ENCODE assay signal across 17 mouse cellular contexts in the genomic region with DNA sequence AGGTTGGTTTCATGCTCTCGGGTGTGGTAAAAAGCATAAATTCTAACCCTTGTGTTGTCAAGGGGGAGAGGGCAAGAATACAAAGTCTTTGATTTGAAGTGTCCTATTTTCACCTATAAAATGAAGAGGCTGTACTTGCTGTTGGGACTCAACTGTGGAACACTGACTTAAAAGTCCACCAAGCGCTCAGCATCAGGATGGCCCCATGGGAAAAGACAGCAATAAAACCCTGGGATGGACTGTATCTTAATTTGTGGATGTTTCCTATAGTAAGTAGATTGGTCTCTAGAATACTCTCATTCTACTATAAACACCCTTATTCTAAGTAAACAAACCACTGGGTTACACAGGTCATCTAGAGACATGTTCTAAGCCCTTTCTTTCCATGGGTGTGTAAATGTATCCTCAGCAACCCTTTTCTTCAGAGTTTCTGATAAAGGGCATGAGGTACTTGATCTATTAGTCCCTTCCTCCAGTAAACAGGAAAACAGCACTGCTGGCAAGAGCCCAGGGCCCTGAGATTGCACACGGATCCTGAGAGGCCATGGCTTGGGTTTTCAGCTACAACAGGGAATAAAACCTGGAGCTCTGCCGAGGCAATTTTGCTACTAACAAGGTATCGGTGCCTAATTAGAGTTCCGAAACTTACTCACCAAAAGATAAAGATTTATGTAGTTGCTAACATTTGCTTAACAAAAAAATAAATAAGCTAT. TPM values are rescaled to one million over a fixed set of nuclear protein-coding genes. Genes with fewer than 3 reads are reported as not detected.
A peak's percentile ranks its signal among the peaks of the same experiment; 100 is the strongest.
DNase-seq lines count a peak whose midpoint lies in the region; ATAC-seq and TF ChIP-seq lines count a peak whose summit lies in the region.
"Had no signal": no experiment of that assay in that cellular context is flagged by ENCODE, and none has a peak within 500 bp of the region (broad histone marks: within the 10 kb centered on the region; RNA-seq: fewer than 3 reads in every experiment).

No protein-coding gene starts in this region.

- ATAC-seq in forebrain, embryonic 12.5 days (ENCODE audit: low FRiP score): no peak
- no peak for ATAC-seq in forebrain, postnatal 0 days
- no peak for ATAC-seq in kidney, embryonic 16.5 days (ENCODE audit: low FRiP score, low TSS enrichment)
- no peak for ATAC-seq in midbrain, embryonic 12.5 days (ENCODE audit: low FRiP score, low read depth)
- no peak for ATAC-seq in midbrain, postnatal 0 days (ENCODE audit: low FRiP score)
- no peak for ATAC-seq in hindbrain, embryonic 14.5 days (ENCODE audit: low FRiP score)

- TF ChIP-seq CTCF in forebrain, postnatal 0 days (IDR thresholded peaks at IDR 0.05; ENCODE audit: low read depth): no peak
- no peak for TF ChIP-seq CTCF in midbrain, postnatal 0 days (IDR thresholded peaks at IDR 0.05)

- no peaks in the 10 kb centered on the region for H3K9me3 ChIP-seq in forebrain, embryonic 12.5 days
- no peaks in the 10 kb centered on the region for H3K9me3 ChIP-seq in forebrain, postnatal 0 days (ENCODE audit: low read length)
- no peaks in the 10 kb centered on the region for H3K9me3 ChIP-seq in kidney, embryonic 16.5 days (ENCODE audit: low read length)
- H3K9me3 ChIP-seq in midbrain, embryonic 12.5 days: no peaks in the 10 kb centered on the region
- no peaks in the 10 kb centered on the region for H3K9me3 ChIP-seq in midbrain, postnatal 0 days (ENCODE audit: low read length)
- no peaks in the 10 kb centered on the region for H3K9me3 ChIP-seq in hindbrain, embryonic 14.5 days (ENCODE audit: control insufficient read depth, low read length)
- H3K9me3 ChIP-seq: embryonic facial prominence, embryonic 15.5 days; limb, embryonic 15.5 days had no signal

- no peak overlapping the region for H3K4me2 ChIP-seq in forebrain, embryonic 12.5 days
- H3K4me2 ChIP-seq in forebrain, postnatal 0 days (ENCODE audit: low read depth): no peak overlapping the region
- H3K4me2 ChIP-seq in kidney, embryonic 16.5 days (replicated peaks; ENCODE audit: low read depth, low read length): no peak overlapping the region
- 0 out of 2 replicates have a peak overlapping the region, but pooled peaks have one; percentile 11 for H3K4me2 ChIP-seq in midbrain, embryonic 12.5 days (replicated peaks)
- no peak overlapping the region for H3K4me2 ChIP-seq in midbrain, postnatal 0 days (ENCODE audit: low read depth, low read length, poor library complexity, severe bottlenecking)
- no peak overlapping the region for H3K4me2 ChIP-seq in hindbrain, embryonic 14.5 days (replicated peaks)
- H3K4me2 ChIP-seq: embryonic facial prominence, embryonic 15.5 days; heart, embryonic 11.5 days; limb, embryonic 15.5 days had no signal

- no peak for DNase-seq in forebrain, postnatal 0 days
- no peak for DNase-seq in kidney, adult 11 months
- DNase-seq in midbrain, postnatal 0 days (ENCODE audit: low spot score): no peak
- DNase-seq in hindbrain, embryonic 14.5 days (ENCODE audit: low spot score): no peak
- DNase-seq in frontal cortex, postnatal 36 days (ENCODE audit: low spot score in 2 of 2): no peak
- DNase-seq: cerebellum, adult 11-12 months; gastrocnemius, postnatal 14 days; kidney, adult 9 months; layer of hippocampus, adult 9-11 months; lung, adult 2 months; thymus, postnatal 25 days had no signal

- H3K9ac ChIP-seq in forebrain, embryonic 12.5 days: no peak overlapping the region
- no peak overlapping the region for H3K9ac ChIP-seq in forebrain, postnatal 0 days
- no peak overlapping the region for H3K9ac ChIP-seq in kidney, embryonic 16.5 days (replicated peaks; ENCODE audit: low read length)
- no peak overlapping the region; the same call in 1 of the 2 replicates for H3K9ac ChIP-seq in midbrain, embryonic 12.5 days (replicated peaks)
- no peak overlapping the region for H3K9ac ChIP-seq in midbrain, postnatal 0 days (replicated peaks; ENCODE audit: low read length, poor library complexity, severe bottlenecking)
- no peak overlapping the region for H3K9ac ChIP-seq in hindbrain, embryonic 14.5 days
- H3K9ac ChIP-seq: embryonic facial prominence, embryonic 15.5 days; limb, embryonic 15.5 days had no signal

- H3K4me3 ChIP-seq in forebrain, embryonic 12.5 days (replicated peaks): no peak overlapping the region
- H3K4me3 ChIP-seq in forebrain, postnatal 0 days (ENCODE audit: low read depth, low read length): no peak overlapping the region
- H3K4me3 ChIP-seq in kidney, embryonic 16.5 days (ENCODE audit: low read length): no peak overlapping the region
- H3K4me3 ChIP-seq in midbrain, embryonic 12.5 days: no peak overlapping the region
- H3K4me3 ChIP-seq in midbrain, postnatal 0 days (ENCODE audit: low read depth, low read length): no peak overlapping the region
- H3K4me3 ChIP-seq in hindbrain, embryonic 14.5 days (replicated peaks; ENCODE audit: low read length): no peak overlapping the region
- H3K4me3 ChIP-seq: embryonic facial prominence, embryonic 15.5 days; limb, embryonic 15.5 days had no signal

- H3K27ac ChIP-seq in forebrain, embryonic 12.5 days: peak overlapping the region; percentile 50; the same call in 1 of the 2 replicates
- no peak overlapping the region for H3K27ac ChIP-seq in forebrain, postnatal 0 days (ENCODE audit: low read depth, low read length)
- peak overlapping the region; percentile 38; the same call in 1 of the 2 replicates for H3K27ac ChIP-seq in kidney, embryonic 16.5 days (ENCODE audit: low read length)
- peak overlapping the region; percentile 66 for H3K27ac ChIP-seq in midbrain, embryonic 12.5 days (replicated peaks)
- H3K27ac ChIP-seq in midbrain, postnatal 0 days (ENCODE audit: low read depth, low read length): no peak overlapping the region
- H3K27ac ChIP-seq in hindbrain, embryonic 14.5 days: peak overlapping the region; percentile 8; the same call in 1 of the 2 replicates
- H3K27ac ChIP-seq: embryonic facial prominence, embryonic 15.5 days; limb, embryonic 15.5 days had no signal

- H3K27me3 ChIP-seq in forebrain, embryonic 12.5 days: no peaks in the 10 kb centered on the region
- H3K27me3 ChIP-seq in forebrain, postnatal 0 days (ENCODE audit: insufficient read depth, low read length): no peaks in the 10 kb centered on the region
- H3K27me3 ChIP-seq in kidney, embryonic 16.5 days (ENCODE audit: insufficient read depth, low read length): no peaks in the 10 kb centered on the region
- no peaks in the 10 kb centered on the region for H3K27me3 ChIP-seq in midbrain, embryonic 12.5 days
- no peaks in the 10 kb centered on the region for H3K27me3 ChIP-seq in midbrain, postnatal 0 days (ENCODE audit: insufficient read depth, low read length)
- no peaks in the 10 kb centered on the region for H3K27me3 ChIP-seq in hindbrain, embryonic 14.5 days (ENCODE audit: control insufficient read depth, insufficient read depth, low read length)
- H3K27me3 ChIP-seq: embryonic facial prominence, embryonic 15.5 days; limb, embryonic 15.5 days had no signal

- peaks cover 21% of the 10 kb centered on the region for H3K4me1 ChIP-seq in forebrain, embryonic 12.5 days
- H3K4me1 ChIP-seq in forebrain, postnatal 0 days (ENCODE audit: insufficient read depth): no peaks in the 10 kb centered on the region
- peaks cover 6% of the 10 kb centered on the region; the same call in 1 of the 2 replicates for H3K4me1 ChIP-seq in kidney, embryonic 16.5 days (ENCODE audit: insufficient read depth, low read length)
- peaks cover 24% of the 10 kb centered on the region for H3K4me1 ChIP-seq in midbrain, embryonic 12.5 days
- no peaks in the 10 kb centered on the region for H3K4me1 ChIP-seq in midbrain, postnatal 0 days (ENCODE audit: insufficient read depth, low read length)
- no peaks in the 10 kb centered on the region; the same call in 1 of the 2 replicates for H3K4me1 ChIP-seq in hindbrain, embryonic 14.5 days (replicated peaks; ENCODE audit: control insufficient read depth, insufficient read depth, low read length)
- H3K4me1 ChIP-seq: embryonic facial prominence, embryonic 15.5 days; limb, embryonic 15.5 days had no signal

- H3K36me3 ChIP-seq in forebrain, embryonic 12.5 days (replicated peaks): peaks cover 15% of the 10 kb centered on the region
- H3K36me3 ChIP-seq in forebrain, postnatal 0 days (ENCODE audit: insufficient read depth): peaks cover 17% of the 10 kb centered on the region; the same call in 1 of the 2 replicates
- no peaks in the 10 kb centered on the region; the same call in 1 of the 2 replicates for H3K36me3 ChIP-seq in kidney, embryonic 16.5 days (ENCODE audit: insufficient read depth, low read length)
- H3K36me3 ChIP-seq in midbrain, embryonic 12.5 days: peaks cover 18% of the 10 kb centered on the region
- H3K36me3 ChIP-seq in midbrain, postnatal 0 days (ENCODE audit: insufficient read depth, low read length): peaks cover 12% of the 10 kb centered on the region
- peaks cover 34% of the 10 kb centered on the region for H3K36me3 ChIP-seq in hindbrain, embryonic 14.5 days (replicated peaks; ENCODE audit: control insufficient read depth, insufficient read depth)

- WGBS in forebrain, embryonic 12.5 days: 31% methylated on average over 6 of the region's 6 CpGs
- whole genome bisulfite sequencing in forebrain, postnatal 0 days: 42% methylated on average over 6 of the region's 6 CpGs
- WGBS in kidney, embryonic 16.5 days: 50% methylated on average over 6 of the region's 6 CpGs
- 32% methylated on average over 6 of the region's 6 CpGs for WGBS in midbrain, embryonic 12.5 days
- WGBS in midbrain, postnatal 0 days: 37% methylated on average over 6 of the region's 6 CpGs
- 31% methylated on average over 6 of the region's 6 CpGs for WGBS in hindbrain, embryonic 14.5 days

RNA-seq across cellular contexts. Expression of gene Sinhcaf, which starts 45.5 kb away (rescaled TPM):
- 223 and 235 TPM in 2 replicates for polyA plus RNA-seq in forebrain, embryonic 12.5 days (2016; fragmentation: Nextera tagmentation; extraction: Ambion mirVana)
- 21.8 and 25.3 TPM in 2 replicates for total RNA-seq in forebrain, postnatal 0 days (2014; rRNA removed)
- polyA plus RNA-seq in forebrain, postnatal 0 days (2015; fragmentation: Nextera tagmentation; extraction: Ambion mirVana): 19.4 and 22.4 TPM in 2 replicates
- 142 and 145 TPM in 2 replicates for polyA plus RNA-seq in kidney, embryonic 16.5 days (2015; fragmentation: Nextera tagmentation; extraction: Ambion mirVana)
- 210 and 223 TPM in 2 replicates for polyA plus RNA-seq in midbrain, embryonic 12.5 days (2016; fragmentation: Nextera tagmentation; extraction: Ambion mirVana)
- total RNA-seq in midbrain, postnatal 0 days (2014; rRNA removed): 10.4 and 10.5 TPM in 2 replicates
- polyA plus RNA-seq in midbrain, postnatal 0 days (2015; fragmentation: Nextera tagmentation; extraction: Ambion mirVana): 7.3 and 9.3 TPM in 2 replicates
- polyA plus RNA-seq in hindbrain, embryonic 14.5 days (2014; fragmentation: Nextera tagmentation; extraction: Ambion mirVana): 45.6 and 48.1 TPM in 2 replicates

Comparison
In these comparisons a context has a peak if more than half of its experiments do, and no peak if none do; other contexts are left out.
1. H3K27ac ChIP-seq: peak in forebrain, embryonic 12.5 days (single experiment), kidney, embryonic 16.5 days (single experiment), midbrain, embryonic 12.5 days (single experiment) and hindbrain, embryonic 14.5 days (single experiment); none in forebrain, postnatal 0 days (single experiment) and midbrain, postnatal 0 days (single experiment).